Mouse (Mus musculus) neural tube, embryonic 10.5 days (tissue): ENCODE data around the gene Atp1a2.
A peak's percentile ranks its signal among the peaks of the same experiment; 100 is the strongest.
"Not testable (repeated sequence)": the region's sequence is repeated elsewhere in the genome, so short reads cannot be mapped to it uniquely, and the experiment has no call there.

Source experiments
- DNase-seq: peaks from one replicate; pipeline ENCODE4 v3.0.0-alpha.2; 2017; ENCODE audit warnings: low spot score; ENCODE audit errors: extremely low spot score

Gene Atp1a2

GRCm38 (mm10) chr1:172273386-172273785 is 24.5 kb downstream of the Atp1a2 start:
- DNase-seq, result no peak

- no peak for DNase-seq
Measured at GRCm38 (mm10) chr1:172271765-172272164, 26.1 kb downstream of the Atp1a2 start.

GRCm38 (mm10) chr1:172271208-172271607 is 26.7 kb downstream of the Atp1a2 start:
- DNase-seq, result no peak

GRCm38 (mm10) chr1:172261477-172262078 is 36.3 kb downstream of the Atp1a2 start, which contains the start of gene Igsf8:
Igsf8 (plus strand) TSS chr1:172261641.
- peak; percentile 29 for DNase-seq

GRCm38 (mm10) chr1:172258314-172258713 is 39.5 kb downstream of the Atp1a2 start, which contains the start of gene Atp1a4:
Atp1a4 (minus strand) TSS chr1:172258414.
- DNase-seq, result no peak

- peak; percentile 35 for DNase-seq
Measured at GRCm38 (mm10) chr1:172247679-172248078, 50.2 kb downstream of the Atp1a2 start.

- DNase-seq, result no peak
Measured at GRCm38 (mm10) chr1:172247216-172247615, 50.6 kb downstream of the Atp1a2 start.

- not testable (repeated sequence) for DNase-seq
Measured at GRCm38 (mm10) chr1:172244645-172245044, 53.2 kb downstream of the Atp1a2 start.

- no peak for DNase-seq
Measured at GRCm38 (mm10) chr1:172243547-172244205, 54.2 kb downstream of the Atp1a2 start.

GRCm38 (mm10) chr1:172242401-172242800 is 55.5 kb downstream of the Atp1a2 start:
- DNase-seq, result no peak

- DNase-seq, result no peak
Measured at GRCm38 (mm10) chr1:172240945-172241708, 56.7 kb downstream of the Atp1a2 start.

- DNase-seq, result no peak
Measured at GRCm38 (mm10) chr1:172229215-172229614, 68.6 kb downstream of the Atp1a2 start.

GRCm38 (mm10) chr1:172228209-172228608 is 69.7 kb downstream of the Atp1a2 start:
- no peak for DNase-seq
